Mouse (Mus musculus): Measurements from ENCODE around the gene Mpp5.

DNA sequence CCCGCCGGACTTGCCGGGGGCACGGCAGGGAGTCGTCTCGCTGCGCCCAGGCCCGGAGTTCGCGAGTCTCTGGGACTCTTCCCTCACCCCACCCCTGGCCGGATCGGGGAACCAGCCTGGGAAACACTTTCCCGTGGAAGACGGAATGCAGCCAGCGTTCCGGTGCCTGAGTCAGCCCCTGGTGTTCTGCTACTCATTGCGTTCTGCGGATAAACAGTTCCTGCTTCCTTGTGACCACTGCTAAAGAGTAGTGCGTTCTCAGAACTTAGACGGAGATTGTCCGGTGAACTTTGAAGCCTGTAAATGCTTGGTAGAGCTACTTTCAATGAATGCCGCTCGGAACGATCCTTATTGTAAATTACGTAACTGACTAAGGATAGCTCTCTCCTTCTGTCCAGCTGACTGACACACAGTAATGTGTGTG, 683 bp downstream of the Mpp5 start:
- TF ChIP-seq CTCF (IDR thresholded peaks at IDR 0.05; ENCODE audit: low read depth) (no peak), EP300 (optimal IDR thresholded peaks at IDR 0.05) (no peak)

Measured in stomach, postnatal 0 days (tissue).